Mouse (Mus musculus) heart, embryonic 16.5 days (tissue): ENCODE results near the gene Nalcn. TPM values are rescaled to one million over a fixed set of nuclear protein-coding genes. Genes with fewer than 3 reads are reported as not detected.
"Not testable (repeated sequence)": the region's sequence is repeated elsewhere in the genome, so short reads cannot be mapped to it uniquely, and the experiment has no call there.

Source experiments
- ATAC-seq: fragments of 200-750 bp; cut with Nextera tagmentation; replicated peaks from 2 replicates; pipeline ENCODE4 v1.8.0; 2017; ENCODE audit warnings: moderate number of reproducible peaks; ENCODE audit not compliant: insufficient read depth, low FRiP score; ENCODE audit errors: extremely low read depth
- H3K27ac ChIP-seq: fragments of 300-500 bp; sonication (generic); 2 replicates; pipeline ENCODE4 v1.5.1; 2014; ENCODE audit warnings: mild to moderate bottlenecking, low read length, control low read depth, moderate library complexity
- H3K27me3 ChIP-seq: fragments of 300-500 bp; sonication (generic); 2 replicates; pipeline ENCODE4 v1.6.1; 2014; ENCODE audit warnings: low read length, mixed read lengths; ENCODE audit not compliant: control insufficient read depth, insufficient read depth
- H3K36me3 ChIP-seq: fragments of 300-500 bp; sonication (generic); 2 replicates; pipeline ENCODE4 v1.6.1; 2014; ENCODE audit not compliant: control insufficient read depth, insufficient read depth
- H3K4me1 ChIP-seq: fragments of 300-500 bp; sonication (generic); 2 replicates; pipeline ENCODE4 v1.6.1; 2014; ENCODE audit warnings: low read length, mixed read lengths; ENCODE audit not compliant: control insufficient read depth, insufficient read depth
- H3K4me2 ChIP-seq: fragments of 300-500 bp; sonication (generic); 2 replicates; pipeline ENCODE4 v1.6.1; 2014; ENCODE audit warnings: low read depth, mild to moderate bottlenecking, control low read depth, low read length
- H3K4me3 ChIP-seq: fragments of 300-500 bp; sonication (generic); 2 replicates; pipeline ENCODE4 v1.5.1; 2014; ENCODE audit warnings: mild to moderate bottlenecking, control low read depth, low read length
- H3K9ac ChIP-seq: fragments of 300-500 bp; sonication (generic); 2 replicates; pipeline ENCODE4 v1.6.1; 2014; ENCODE audit warnings: low read length, control low read depth
- H3K9me3 ChIP-seq: fragments of 300-500 bp; sonication (generic); replicated peaks from 2 replicates; pipeline ENCODE4 v1.6.1; 2016; ENCODE audit warnings: low read length; ENCODE audit not compliant: control insufficient read depth
- WGBS: fragments of 180-500 bp; shearing (Covaris S2); extraction: QIAGEN DNeasy Blood & Tissue Kit; methylation state at CpG from one replicate; pipeline ENCODE4 v1.1.7; 2014; 5-methylcytosine and 5-hydroxymethylcytosine counted together
- polyA plus RNA-seq: library from polyadenylated mRNA; unstranded; fragments of >200 nt; fragmentation: Nextera tagmentation; extraction: Ambion mirVana; gene quantifications from 2 replicates; pipeline ENCODE4 v1.2.1, GENCODE M21; 2015

The Nalcn gene
- polyA plus RNA-seq, result 0.09 and 0.10 TPM in 2 replicates

- H3K27ac ChIP-seq, result no peak within 1 kb of the TSS
- H3K4me2 ChIP-seq, result peak within 1 kb of the TSS; percentile 68
- no peaks in the 10 kb centered on the region for H3K4me1 ChIP-seq
- no peaks in the 10 kb centered on the region for H3K36me3 ChIP-seq
- ATAC-seq, result peak; percentile 37; the same call in 1 of the 2 replicates
- H3K27me3 ChIP-seq, result peaks cover 14% of the 10 kb centered on the region
- H3K4me3 ChIP-seq, result peak within 1 kb of the TSS; percentile 53
- 2% methylated on average over 47 of the region's 47 CpGs for WGBS
- H3K9me3 ChIP-seq, result no peaks in the 10 kb centered on the region
- H3K9ac ChIP-seq, result peak within 1 kb of the TSS; percentile 42; the same call in 1 of the 2 replicates
Measured at GRCm38 (mm10) chr14:123626501-123627179, at the start of gene Nalcn. TSS of gene Nalcn (minus strand) at chr14:123627144.

GRCm38 (mm10) chr14:123671076-123671475 lies 44.1 kb upstream of the Nalcn start:
- H3K4me3 ChIP-seq, H3K27ac ChIP-seq, H3K9ac ChIP-seq, H3K9me3 ChIP-seq, H3K36me3 ChIP-seq, ATAC-seq, H3K4me1 ChIP-seq, H3K27me3 ChIP-seq, H3K4me2 ChIP-seq: not testable (repeated sequence)
- WGBS, result 68% methylated on average over 21 of the region's 21 CpGs

GRCm38 (mm10) chr14:123664451-123664850 lies 37.5 kb upstream of the Nalcn start:
- H3K9ac ChIP-seq, result no peak overlapping the region
- ATAC-seq, result no peak
- no peak overlapping the region for H3K27ac ChIP-seq
- no peaks in the 10 kb centered on the region for H3K9me3 ChIP-seq
- H3K27me3 ChIP-seq, result no peaks in the 10 kb centered on the region
- H3K4me2 ChIP-seq, result no peak overlapping the region
- no peaks in the 10 kb centered on the region for H3K36me3 ChIP-seq
- H3K4me1 ChIP-seq, result peaks cover 8% of the 10 kb centered on the region
- no peak overlapping the region for H3K4me3 ChIP-seq

- Histone ChIP-seq H3K4me3 (no peak overlapping the region), H3K4me2 (no peak overlapping the region), H3K36me3 (no peaks in the 10 kb centered on the region), H3K9me3 (no peaks in the 10 kb centered on the region), H3K9ac (no peak overlapping the region), H3K27me3 (no peaks in the 10 kb centered on the region), H3K27ac (no peak overlapping the region), H3K4me1 (peaks cover 8% of the 10 kb centered on the region)
- ATAC-seq, result no peak
Measured at GRCm38 (mm10) chr14:123663206-123663605, 36.3 kb upstream of the Nalcn start.

- WGBS, result 60% methylated on average over 1 of the region's 1 CpGs
- no peak for ATAC-seq
- no peak overlapping the region for H3K9ac ChIP-seq
Measured at GRCm38 (mm10) chr14:123662386-123662785, 35.4 kb upstream of the Nalcn start.

GRCm38 (mm10) chr14:123661091-123661491 lies 34.1 kb upstream of the Nalcn start:
- Histone ChIP-seq H3K4me1 (peaks cover 8% of the 10 kb centered on the region), H3K9ac (no peak overlapping the region), H3K36me3 (no peaks in the 10 kb centered on the region), H3K27ac (peak overlapping the region; percentile 75), H3K9me3 (no peaks in the 10 kb centered on the region), H3K4me3 (peak overlapping the region; percentile 30), H3K27me3 (no peaks in the 10 kb centered on the region), H3K4me2 (peak overlapping the region; percentile 41)
- ATAC-seq, result peak; percentile 95
- WGBS, result 14% methylated on average over 20 of the region's 20 CpGs

More at GRCm38 (mm10) chr14:123662386-123662785, 35.4 kb upstream of the Nalcn start:
- no peaks in the 10 kb centered on the region for H3K36me3 ChIP-seq
- H3K4me1 ChIP-seq, result peaks cover 8% of the 10 kb centered on the region
- H3K4me2 ChIP-seq, result no peak overlapping the region
- H3K27ac ChIP-seq, result no peak overlapping the region
- no peaks in the 10 kb centered on the region for H3K9me3 ChIP-seq
- no peak overlapping the region for H3K4me3 ChIP-seq
- no peaks in the 10 kb centered on the region for H3K27me3 ChIP-seq

- 35% methylated on average over 7 of the region's 7 CpGs for WGBS
- H3K9me3 ChIP-seq, result no peaks in the 10 kb centered on the region
- no peak within 1 kb of the TSS for H3K27ac ChIP-seq
- no peak within 1 kb of the TSS for H3K9ac ChIP-seq
- H3K4me1 ChIP-seq, result peaks cover 8% of the 10 kb centered on the region
- no peak within 1 kb of the TSS for H3K4me3 ChIP-seq
- no peaks in the 10 kb centered on the region for H3K36me3 ChIP-seq
- no peaks in the 10 kb centered on the region for H3K27me3 ChIP-seq
- H3K4me2 ChIP-seq, result peak within 1 kb of the TSS; percentile 41
- no peak for ATAC-seq
Measured at GRCm38 (mm10) chr14:123659921-123660385, 33.0 kb upstream of the Nalcn start, which contains the start of gene Itgbl1. TSS of gene Itgbl1 (plus strand) at chr14:123659971.

GRCm38 (mm10) chr14:123627180-123627562 lies 227 bp upstream of the Nalcn start:
- ATAC-seq, result no peak
- H3K4me1 ChIP-seq, result no peaks in the 10 kb centered on the region
- 74% methylated on average over 3 of the region's 3 CpGs for WGBS
- H3K4me3 ChIP-seq, result peak overlapping the region; percentile 53
- H3K27ac ChIP-seq, result no peak overlapping the region
- H3K27me3 ChIP-seq, result peaks cover 14% of the 10 kb centered on the region
- H3K9me3 ChIP-seq, result no peaks in the 10 kb centered on the region
- no peak overlapping the region; the same call in 1 of the 2 replicates for H3K9ac ChIP-seq
- H3K4me2 ChIP-seq, result peak overlapping the region; percentile 68
- H3K36me3 ChIP-seq, result no peaks in the 10 kb centered on the region

GRCm38 (mm10) chr14:123622969-123623368 lies 4.0 kb downstream of the Nalcn start:
- Histone ChIP-seq H3K9me3 (no peaks in the 10 kb centered on the region), H3K4me3 (no peak overlapping the region), H3K4me1 (no peaks in the 10 kb centered on the region), H3K4me2 (no peak overlapping the region), H3K9ac (no peak overlapping the region), H3K27me3 (peaks cover 14% of the 10 kb centered on the region), H3K36me3 (no peaks in the 10 kb centered on the region), H3K27ac (no peak overlapping the region)
- WGBS, result 50% methylated on average over 1 of the region's 1 CpGs
- ATAC-seq, result no peak
